Mouse (Mus musculus) kidney, postnatal 36 days (tissue): ENCODE data around the gene Slc7a8.
"Not testable (repeated sequence)": the region's sequence is repeated elsewhere in the genome, so short reads cannot be mapped to it uniquely, and the experiment has no call there.

Experiments used
- DNase-seq, 2 experiments: peaks; one replicate each; pipeline ENCODE4 v3.0.0; 2021 to 2022; ENCODE audit warnings: mixed read lengths in 2 of 2

The Slc7a8 gene

GRCm38 (mm10) chr14:54780084-54780483 lies 1.7 kb downstream of the Slc7a8 start:
- DNase-seq, result no peak

GRCm38 (mm10) chr14:54777893-54778292 lies 3.9 kb downstream of the Slc7a8 start:
- DNase-seq, result no peak

- no peak for DNase-seq
These were observed 5.0 kb downstream of the Slc7a8 start for GRCm38 (mm10) chr14:54776768-54777167.

GRCm38 (mm10) chr14:54775534-54776041 lies 6.2 kb downstream of the Slc7a8 start:
- no peak for DNase-seq

GRCm38 (mm10) chr14:54772333-54772856 lies 9.4 kb downstream of the Slc7a8 start:
- DNase-seq, result no peak

GRCm38 (mm10) chr14:54770373-54770772 lies 11.4 kb downstream of the Slc7a8 start:
- no peak for DNase-seq

GRCm38 (mm10) chr14:54769068-54769425 lies 12.7 kb downstream of the Slc7a8 start:
- no peak for DNase-seq

- DNase-seq, result no peak
These were observed 13.3 kb downstream of the Slc7a8 start for GRCm38 (mm10) chr14:54768314-54769067.

- DNase-seq, result not testable (repeated sequence)
These were observed 14.8 kb downstream of the Slc7a8 start for GRCm38 (mm10) chr14:54766937-54767336.

GRCm38 (mm10) chr14:54756382-54756781 lies 25.4 kb downstream of the Slc7a8 start:
- peak in 1 of 2 experiments; percentile 49 for DNase-seq

- peak; percentile 62 to 77 for DNase-seq
These were observed 27.1 kb downstream of the Slc7a8 start for GRCm38 (mm10) chr14:54754602-54755018.

GRCm38 (mm10) chr14:54753986-54754601 lies 27.7 kb downstream of the Slc7a8 start:
- DNase-seq, result no peak

- no peak for DNase-seq
These were observed 28.8 kb downstream of the Slc7a8 start for GRCm38 (mm10) chr14:54752938-54753337.

- no peak for DNase-seq
These were observed 30.0 kb downstream of the Slc7a8 start for GRCm38 (mm10) chr14:54751768-54752167.

- peak; percentile 47 to 71 for DNase-seq
These were observed 32.5 kb downstream of the Slc7a8 start for GRCm38 (mm10) chr14:54749238-54749637.

- peak; percentile 56 to 58 for DNase-seq
These were observed 33.5 kb downstream of the Slc7a8 start for GRCm38 (mm10) chr14:54747942-54748917.

- no peak for DNase-seq
These were observed 35.7 kb downstream of the Slc7a8 start for GRCm38 (mm10) chr14:54746038-54746437.

GRCm38 (mm10) chr14:54744473-54744872 lies 37.3 kb downstream of the Slc7a8 start:
- DNase-seq, result peak; percentile 50 to 71

GRCm38 (mm10) chr14:54742375-54742774 lies 39.4 kb downstream of the Slc7a8 start:
- DNase-seq, result peak; percentile 80 to 91

- DNase-seq, result no peak
These were observed 40.0 kb downstream of the Slc7a8 start for GRCm38 (mm10) chr14:54741721-54742120.

- peak in 1 of 2 experiments; percentile 54 for DNase-seq
These were observed 44.1 kb downstream of the Slc7a8 start for GRCm38 (mm10) chr14:54737634-54738033.
